8 mouse cellular contexts compared by ENCODE assay signal in the genomic region with DNA sequence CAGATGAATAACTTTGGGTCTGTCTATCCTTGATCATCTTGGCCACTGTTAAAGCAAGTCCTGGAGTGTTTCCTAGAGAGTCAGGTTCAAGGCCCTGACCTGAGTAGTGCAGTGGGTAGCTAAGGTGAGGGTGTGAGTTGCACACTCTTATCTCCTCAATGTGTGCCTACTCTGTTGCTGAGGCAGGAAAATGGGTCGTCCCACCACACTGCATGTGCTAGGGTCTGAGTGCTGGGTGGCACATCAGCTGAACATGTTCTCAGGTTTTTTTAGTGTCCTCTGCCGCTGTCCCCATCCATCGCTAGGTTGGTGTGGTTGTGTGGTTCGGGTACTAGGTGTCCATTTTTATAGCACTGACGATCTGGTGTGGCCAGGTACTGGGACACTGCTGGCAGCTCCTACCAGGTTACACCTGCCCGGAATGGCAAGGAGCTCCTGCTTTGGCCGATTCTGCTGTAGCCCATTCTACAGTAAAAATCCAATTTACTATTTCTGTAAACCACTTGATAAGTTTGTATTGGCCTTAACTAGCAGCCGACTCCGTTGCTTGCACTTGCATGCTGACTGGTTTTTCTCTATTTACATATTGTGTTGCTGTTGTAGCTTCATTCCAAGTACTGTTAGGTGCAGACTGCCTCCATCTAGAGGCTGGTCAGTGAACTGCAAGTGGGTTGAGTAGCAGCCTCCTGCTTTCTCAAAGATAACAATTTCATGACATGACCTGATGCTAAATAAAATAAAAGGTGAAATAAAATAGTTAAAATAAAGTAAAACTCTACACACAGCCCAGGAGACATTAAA.
A peak's percentile ranks its signal among the peaks of the same experiment; 100 is the strongest.
DNase-seq lines count a peak whose midpoint lies in the region; ATAC-seq lines count a peak whose summit lies in the region.
"Had no signal": no experiment of that assay in that cellular context is flagged by ENCODE, and none has a peak within 500 bp of the region (broad histone marks: within the 10 kb centered on the region; RNA-seq: fewer than 3 reads in every experiment).

No protein-coding gene starts in this region.

- H3K4me1 ChIP-seq in embryonic facial prominence, embryonic 13.5 days: 0 out of 2 replicates have a peak, but pooled peaks cover 3% of the 10 kb centered on the region

- no peaks in the 10 kb centered on the region for H3K9me3 ChIP-seq in embryonic facial prominence, embryonic 13.5 days

- H3K27ac ChIP-seq in embryonic facial prominence, embryonic 13.5 days: no peak overlapping the region
- H3K27ac ChIP-seq: limb, embryonic 12.5 days had no signal

- no peaks in the 10 kb centered on the region for H3K36me3 ChIP-seq in embryonic facial prominence, embryonic 13.5 days
- H3K36me3 ChIP-seq: limb, embryonic 12.5 days had no signal

- no peak overlapping the region for H3K9ac ChIP-seq in embryonic facial prominence, embryonic 13.5 days
- H3K9ac ChIP-seq: limb, embryonic 12.5 days had no signal

- H3K27me3 ChIP-seq in embryonic facial prominence, embryonic 13.5 days: no peaks in the 10 kb centered on the region
- H3K27me3 ChIP-seq: limb, embryonic 12.5 days had no signal

- peak; percentile 88 for DNase-seq in ES-CJ7 (ENCODE audit: low read depth, low spot score)
- DNase-seq in adrenal gland, postnatal 25 days: peak; percentile 59
- DNase-seq in layer of hippocampus, adult 9-10 months (ENCODE audit: low spot score): peak; percentile 61
- DNase-seq in lung, postnatal 36 days: peak; percentile 81
- peak; percentile 74 for DNase-seq in right cerebral cortex, postnatal 4 days

- ATAC-seq in embryonic facial prominence, embryonic 13.5 days (ENCODE audit: insufficient number of reproducible peaks, insufficient read depth, low FRiP score, low TSS enrichment, low read depth): 0 out of 2 replicates have a peak, but pooled peaks have one; percentile 20
- ATAC-seq in hematopoietic stem cell, adult 5-6 weeks (replicated peaks in 1 of 2; ENCODE audit: insufficient read depth in 1 of 2, low FRiP score in 2 of 2, low TSS enrichment in 1 of 2, low read depth in 1 of 2, poor library complexity in 2 of 2, severe bottlenecking in 2 of 2): peak; percentile 51 to 88; a peak in 3 of 4 replicates

- H3K4me2 ChIP-seq in embryonic facial prominence, embryonic 13.5 days: no peak overlapping the region
- H3K4me2 ChIP-seq: limb, embryonic 12.5 days had no signal

- H3K4me3 ChIP-seq in embryonic facial prominence, embryonic 13.5 days: no peak overlapping the region
- H3K4me3 ChIP-seq: limb, embryonic 12.5 days had no signal

- WGBS in embryonic facial prominence, embryonic 13.5 days: 62% methylated on average over 9 of the region's 9 CpGs
